Mouse (Mus musculus) forebrain, embryonic 16.5 days (tissue): ENCODE results near the gene Zcwpw1. TPM values are rescaled to one million over a fixed set of nuclear protein-coding genes. Genes with fewer than 3 reads are reported as not detected.
A peak's percentile ranks its signal among the peaks of the same experiment; 100 is the strongest.
"Not testable (repeated sequence)": the region's sequence is repeated elsewhere in the genome, so short reads cannot be mapped to it uniquely, and the experiment has no call there.

ENCODE experiments used
- ATAC-seq: fragments of 200-750 bp; cut with Nextera tagmentation; 2 replicates; pipeline ENCODE4 v1.8.0; 2017; ENCODE audit warnings: mild to moderate bottlenecking, moderate library complexity
- H3K27ac ChIP-seq: fragments of 300-500 bp; sonication (generic); 2 replicates; pipeline ENCODE4 v1.5.1; 2014; ENCODE audit warnings: low read length, control low read depth
- H3K27me3 ChIP-seq: fragments of 300-500 bp; sonication (generic); replicated peaks from 2 replicates; pipeline ENCODE4 v1.6.1; 2014; ENCODE audit warnings: low read length; ENCODE audit not compliant: control insufficient read depth, insufficient read depth
- H3K36me3 ChIP-seq: fragments of 300-500 bp; sonication (generic); 2 replicates; pipeline ENCODE4 v1.6.1; 2014; ENCODE audit not compliant: control insufficient read depth, insufficient read depth
- H3K4me1 ChIP-seq: fragments of 300-500 bp; sonication (generic); replicated peaks from 2 replicates; pipeline ENCODE4 v1.6.1; 2014; ENCODE audit warnings: low read length; ENCODE audit not compliant: control insufficient read depth, insufficient read depth
- H3K4me2 ChIP-seq: fragments of 300-500 bp; sonication (generic); 2 replicates; pipeline ENCODE4 v1.6.1; 2014; ENCODE audit warnings: mild to moderate bottlenecking, low read length, control low read depth
- H3K4me3 ChIP-seq: fragments of 300-500 bp; sonication (generic); replicated peaks from 2 replicates; pipeline ENCODE4 v1.5.1; 2014; ENCODE audit warnings: mild to moderate bottlenecking, low read length, control low read depth
- H3K9ac ChIP-seq: fragments of 300-500 bp; sonication (generic); replicated peaks from 2 replicates; pipeline ENCODE4 v1.6.1; 2014; ENCODE audit warnings: low read depth, low read length, control low read depth
- H3K9me3 ChIP-seq: fragments of 300-500 bp; sonication (generic); 2 replicates; pipeline ENCODE4 v1.6.1; 2016; ENCODE audit warnings: low read length; ENCODE audit not compliant: control insufficient read depth
- WGBS: fragments of 180-500 bp; shearing (Covaris S2); extraction: QIAGEN DNeasy Blood & Tissue Kit; methylation state at CpG from one replicate; pipeline ENCODE4 v1.1.7; 2014; 5-methylcytosine and 5-hydroxymethylcytosine counted together
- polyA plus RNA-seq: library from polyadenylated mRNA; unstranded; fragments of >200 nt; fragmentation: Nextera tagmentation; extraction: Ambion mirVana; gene quantifications from 2 replicates; pipeline ENCODE4 v1.2.1, GENCODE M21; 2015

The Zcwpw1 gene
- polyA plus RNA-seq, 1 experiment from 2014 or later, result 11.2 TPM

- peak within 1 kb of the TSS; percentile 66 for H3K4me3 ChIP-seq
- H3K27ac ChIP-seq, result peak within 1 kb of the TSS; percentile 93
- WGBS, result 4% methylated on average over 28 of the region's 28 CpGs
- H3K4me1 ChIP-seq, result peaks cover 49% of the 10 kb centered on the region
- H3K36me3 ChIP-seq, result no peaks in the 10 kb centered on the region
- H3K9ac ChIP-seq, result peak within 1 kb of the TSS; percentile 78
- H3K27me3 ChIP-seq, result no peaks in the 10 kb centered on the region
- ATAC-seq, result peak; percentile 74
- peak within 1 kb of the TSS; percentile 99 for H3K4me2 ChIP-seq
- no peaks in the 10 kb centered on the region for H3K9me3 ChIP-seq
Observed at GRCm38 (mm10) chr5:137745214-137746171, 42.1 kb upstream of the Zcwpw1 start, which contains the start of gene Tsc22d4. Tsc22d4 (plus strand) TSS chr5:137745730.

GRCm38 (mm10) chr5:137746282-137746850 is 41.2 kb upstream of the Zcwpw1 start:
- H3K9me3 ChIP-seq, result no peaks in the 10 kb centered on the region
- peak overlapping the region; percentile 78 for H3K9ac ChIP-seq
- no peaks in the 10 kb centered on the region for H3K27me3 ChIP-seq
- H3K4me3 ChIP-seq, result peak overlapping the region; percentile 66
- peaks cover 48% of the 10 kb centered on the region for H3K4me1 ChIP-seq
- whole genome bisulfite sequencing, result 0% methylated on average over 20 of the region's 20 CpGs
- peak; percentile 11 for ATAC-seq
- H3K36me3 ChIP-seq, result no peaks in the 10 kb centered on the region; the same call in 1 of the 2 replicates
- peak overlapping the region; percentile 99 for H3K4me2 ChIP-seq
- H3K27ac ChIP-seq, result peak overlapping the region; percentile 93

- WGBS, result under 1% methylated on average over 16 of the region's 16 CpGs
- Histone ChIP-seq H3K36me3 (peaks cover 3% of the 10 kb centered on the region), H3K9ac (peak overlapping the region; percentile 78), H3K4me2 (peak overlapping the region; percentile 99), H3K27me3 (no peaks in the 10 kb centered on the region), H3K4me3 (peak overlapping the region; percentile 66), H3K27ac (peak overlapping the region; percentile 93), H3K4me1 (peaks cover 42% of the 10 kb centered on the region), H3K9me3 (no peaks in the 10 kb centered on the region)
- ATAC-seq, result no peak
Observed at GRCm38 (mm10) chr5:137746851-137747325, 40.7 kb upstream of the Zcwpw1 start.

- peak overlapping the region; percentile 93 for H3K27ac ChIP-seq
- peak overlapping the region; percentile 99 for H3K4me2 ChIP-seq
- peak overlapping the region; percentile 66 for H3K4me3 ChIP-seq
- H3K9me3 ChIP-seq, result no peaks in the 10 kb centered on the region
- 4% methylated on average over 25 of the region's 26 CpGs for WGBS
- peak overlapping the region; percentile 78 for H3K9ac ChIP-seq
- H3K4me1 ChIP-seq, result peaks cover 41% of the 10 kb centered on the region
- no peaks in the 10 kb centered on the region for H3K27me3 ChIP-seq
- peaks cover 5% of the 10 kb centered on the region for H3K36me3 ChIP-seq
- peak; percentile 19; the same call in 1 of the 2 replicates for ATAC-seq
Observed at GRCm38 (mm10) chr5:137747326-137747961, 40.2 kb upstream of the Zcwpw1 start.

GRCm38 (mm10) chr5:137748130-137748770 is 39.3 kb upstream of the Zcwpw1 start:
- Histone ChIP-seq H3K36me3 (peaks cover 5% of the 10 kb centered on the region), H3K27ac (peak overlapping the region; percentile 49), H3K9ac (peak overlapping the region; percentile 27), H3K9me3 (no peaks in the 10 kb centered on the region), H3K4me1 (peaks cover 41% of the 10 kb centered on the region), H3K27me3 (no peaks in the 10 kb centered on the region), H3K4me2 (peak overlapping the region; percentile 99), H3K4me3 (peak overlapping the region; percentile 66)
- ATAC-seq, result no peak
- 31% methylated on average over 5 of the region's 5 CpGs for WGBS

GRCm38 (mm10) chr5:137749196-137749836 is 38.3 kb upstream of the Zcwpw1 start:
- H3K36me3 ChIP-seq, result peaks cover 5% of the 10 kb centered on the region
- H3K4me2 ChIP-seq, result peak overlapping the region; percentile 99
- ATAC-seq, result no peak
- H3K9ac ChIP-seq, result no peak overlapping the region
- 74% methylated on average over 6 of the region's 6 CpGs for WGBS
- no peaks in the 10 kb centered on the region for H3K27me3 ChIP-seq
- H3K27ac ChIP-seq, result no peak overlapping the region; the same call in 1 of the 2 replicates
- no peak overlapping the region; the same call in 1 of the 2 replicates for H3K4me3 ChIP-seq
- H3K9me3 ChIP-seq, result no peaks in the 10 kb centered on the region
- peaks cover 41% of the 10 kb centered on the region for H3K4me1 ChIP-seq

GRCm38 (mm10) chr5:137750212-137750611 is 37.4 kb upstream of the Zcwpw1 start:
- 97% methylated on average over 6 of the region's 8 CpGs for WGBS
- H3K27ac ChIP-seq, H3K4me2 ChIP-seq, H3K36me3 ChIP-seq, H3K9me3 ChIP-seq, H3K27me3 ChIP-seq, ATAC-seq, H3K9ac ChIP-seq, H3K4me3 ChIP-seq: not testable (repeated sequence)
- H3K4me1 ChIP-seq, result peaks cover 35% of the 10 kb centered on the region

GRCm38 (mm10) chr5:137751221-137751887 is 36.2 kb upstream of the Zcwpw1 start:
- Histone ChIP-seq H3K27me3 (no peaks in the 10 kb centered on the region), H3K27ac (no peak overlapping the region), H3K9me3 (no peaks in the 10 kb centered on the region), H3K4me3 (no peak overlapping the region), H3K4me1 (peaks cover 41% of the 10 kb centered on the region), H3K36me3 (peaks cover 5% of the 10 kb centered on the region), H3K9ac (no peak overlapping the region), H3K4me2 (no peak overlapping the region)
- 90% methylated on average over 13 of the region's 13 CpGs for WGBS
- no peak for ATAC-seq
